Mouse (Mus musculus): ENCODE data around the gene Ank. TPM values are rescaled to one million over a fixed set of nuclear protein-coding genes. Genes with fewer than 3 reads are reported as not detected.
"Not testable (repeated sequence)": the region's sequence is repeated elsewhere in the genome, so short reads cannot be mapped to it uniquely, and the experiment has no call there.

Gene Ank
- total RNA-seq, 2 experiments from 2014 or later: 147 to 148 TPM

GRCm38 (mm10) chr15:27465391-27466005 is 979 bp upstream of the Ank start:
- DNase-seq (ENCODE audit: low spot score in 2 of 2): peak; percentile 20 to 47

GRCm38 (mm10) chr15:27467081-27467491 is 609 bp downstream of the Ank start:
- no peak for DNase-seq (ENCODE audit: low spot score in 2 of 2)

DNA sequence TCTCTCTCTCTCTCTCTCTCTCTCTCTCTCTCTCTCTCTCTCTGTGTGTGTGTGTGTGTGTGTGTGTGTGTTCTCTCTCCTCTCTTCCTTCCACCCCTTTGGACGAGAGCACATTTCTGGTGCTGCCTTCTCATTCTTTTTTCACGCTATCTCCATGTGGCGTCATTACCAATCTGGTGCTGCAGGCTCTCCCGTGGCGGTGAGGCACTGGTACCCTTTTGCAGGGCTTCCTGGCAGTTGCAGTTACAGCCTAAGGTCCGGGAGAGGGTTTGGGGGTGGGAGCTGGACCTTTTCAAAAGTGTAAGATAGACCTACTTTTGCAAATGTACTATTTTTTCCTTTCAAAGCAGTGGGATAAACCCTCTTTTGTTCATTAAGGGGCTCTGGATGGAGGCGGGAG is 1.2 kb downstream of the Ank start:
- peak in 1 of 2 experiments; percentile 48 for DNase-seq (ENCODE audit: low spot score in 2 of 2)

DNA sequence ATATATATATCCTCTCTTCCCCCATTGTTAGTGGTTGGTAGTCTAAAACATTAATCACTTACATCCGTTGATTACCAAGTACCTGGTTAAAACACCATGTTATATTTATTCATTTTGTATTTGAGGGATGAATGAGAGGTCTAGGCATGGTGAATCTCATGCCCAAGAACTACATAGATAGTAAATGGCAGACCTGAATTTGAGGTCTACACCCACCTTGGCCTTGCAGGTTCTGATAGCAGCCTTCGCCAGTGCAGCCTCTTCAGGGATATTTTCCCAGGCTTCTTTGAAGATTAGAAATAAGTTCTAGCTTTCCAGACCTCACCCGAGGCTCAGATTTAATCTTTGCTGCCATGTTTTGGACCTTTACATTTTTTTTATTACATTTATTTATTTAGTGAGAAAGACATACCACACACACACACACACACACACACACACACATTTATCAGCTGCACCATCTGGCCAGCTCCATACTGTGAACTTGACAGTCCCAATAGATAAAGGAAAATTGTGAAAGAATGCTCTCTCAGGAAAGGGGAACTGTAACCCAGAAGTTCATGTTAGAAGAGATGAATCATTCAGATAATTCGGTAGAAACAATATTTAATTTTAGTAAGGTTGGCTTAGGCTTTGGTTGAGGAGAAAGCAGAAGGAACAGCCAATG is 2.5 kb downstream of the Ank start:
- no peak for DNase-seq (ENCODE audit: low spot score in 2 of 2)

DNA sequence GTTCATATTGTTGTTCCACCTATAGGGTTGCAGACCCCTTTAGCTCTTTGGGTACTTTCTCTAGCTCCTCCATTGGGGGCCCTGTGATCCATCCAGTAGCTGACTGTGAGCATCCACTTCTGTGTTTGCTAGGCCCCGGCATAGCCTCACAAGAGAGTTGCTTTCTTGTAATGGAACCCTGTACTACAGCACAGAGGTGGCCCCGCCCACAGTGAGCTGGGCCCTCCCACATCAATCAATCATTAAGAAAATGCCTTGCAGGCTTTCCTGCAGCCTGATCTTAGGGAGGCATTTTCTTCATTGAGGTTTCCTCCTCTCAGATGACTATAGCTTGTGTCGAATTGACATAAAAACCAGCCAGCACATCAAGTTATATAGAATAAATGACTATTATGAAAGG is 3.9 kb downstream of the Ank start:
- DNase-seq (ENCODE audit: low spot score in 2 of 2): not testable (repeated sequence)

DNA sequence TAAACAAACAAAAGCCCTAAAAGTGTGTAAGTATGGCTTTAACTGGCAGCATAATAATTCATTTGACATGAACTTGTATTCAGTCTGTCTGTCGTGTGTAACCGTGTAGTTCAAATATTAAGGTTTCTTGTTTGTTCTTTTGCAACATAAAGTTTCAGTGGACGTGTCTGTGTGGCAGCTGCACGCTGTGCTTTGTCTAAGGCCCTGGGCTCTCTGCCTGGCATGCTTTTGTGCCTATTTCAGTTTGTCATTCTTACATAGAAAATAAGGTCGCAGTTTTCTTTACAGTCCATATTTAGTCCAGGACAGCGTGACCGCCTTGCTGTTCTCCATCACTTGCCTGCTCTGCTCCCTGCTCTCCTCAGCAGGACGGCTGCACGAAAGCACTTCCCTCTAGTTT is 5.8 kb downstream of the Ank start:
- DNase-seq (ENCODE audit: low spot score in 2 of 2): no peak

GRCm38 (mm10) chr15:27475988-27476387 is 9.5 kb downstream of the Ank start:
- peak in 1 of 2 experiments; percentile 56 for DNase-seq (ENCODE audit: low spot score in 2 of 2)

- no peak for DNase-seq (ENCODE audit: low spot score in 2 of 2)
Observed at GRCm38 (mm10) chr15:27476671-27477070, 10.2 kb downstream of the Ank start.

GRCm38 (mm10) chr15:27477159-27477558 is 10.7 kb downstream of the Ank start:
- DNase-seq (ENCODE audit: low spot score in 2 of 2): no peak

DNA sequence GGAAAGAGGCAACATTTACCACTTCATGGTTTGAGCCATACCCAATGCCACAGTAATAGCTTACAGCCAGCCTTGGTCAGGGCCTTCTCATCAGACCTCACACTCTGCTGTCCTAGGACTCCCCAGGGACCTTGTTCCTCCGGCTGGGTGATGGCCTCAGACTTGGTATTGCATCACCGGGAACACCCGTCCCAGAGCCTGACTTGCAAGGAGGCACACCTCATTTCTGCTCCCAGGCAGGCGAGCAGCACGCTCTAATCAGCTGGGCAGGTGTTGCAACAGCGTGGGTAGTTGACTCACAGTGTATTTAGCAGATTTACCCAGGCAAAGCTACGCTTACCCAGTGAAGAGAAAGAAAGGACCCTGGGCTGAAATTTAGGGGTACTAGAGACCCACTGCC is 11.2 kb downstream of the Ank start:
- DNase-seq (ENCODE audit: low spot score in 2 of 2): no peak

DNA sequence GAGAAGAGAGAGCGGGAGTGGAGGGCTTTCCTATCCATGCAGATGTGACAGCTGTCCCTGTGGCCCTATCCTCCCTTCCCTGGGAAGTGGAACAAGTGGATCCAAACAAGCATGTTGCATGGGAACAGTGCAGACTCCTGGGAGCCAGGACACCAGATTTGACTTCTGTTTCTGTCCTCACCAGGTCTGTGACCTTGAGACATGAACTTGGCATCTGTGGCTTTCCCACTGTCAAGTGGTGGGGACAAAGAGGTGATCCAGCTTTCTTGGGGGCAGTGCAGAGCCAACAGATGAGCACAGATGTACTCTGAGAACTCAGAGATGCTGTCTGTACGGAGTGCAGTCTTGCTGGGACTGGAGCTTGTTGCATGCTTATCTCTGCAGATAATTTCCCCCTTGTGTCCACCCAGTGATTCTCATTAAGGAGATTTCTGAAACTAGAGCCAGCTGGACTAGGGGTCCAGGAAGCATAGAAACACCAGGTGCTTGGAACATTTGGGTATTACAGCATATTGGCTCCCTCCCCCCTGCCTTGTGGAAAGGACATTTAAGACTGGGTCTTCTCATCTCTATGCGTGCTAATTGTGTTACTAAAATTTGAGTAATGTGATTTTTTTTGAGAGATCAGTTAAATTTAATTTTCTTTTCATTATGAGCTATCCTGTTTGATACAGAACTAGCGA is 14.0 kb downstream of the Ank start:
- no peak for DNase-seq (ENCODE audit: low spot score in 2 of 2)

DNA sequence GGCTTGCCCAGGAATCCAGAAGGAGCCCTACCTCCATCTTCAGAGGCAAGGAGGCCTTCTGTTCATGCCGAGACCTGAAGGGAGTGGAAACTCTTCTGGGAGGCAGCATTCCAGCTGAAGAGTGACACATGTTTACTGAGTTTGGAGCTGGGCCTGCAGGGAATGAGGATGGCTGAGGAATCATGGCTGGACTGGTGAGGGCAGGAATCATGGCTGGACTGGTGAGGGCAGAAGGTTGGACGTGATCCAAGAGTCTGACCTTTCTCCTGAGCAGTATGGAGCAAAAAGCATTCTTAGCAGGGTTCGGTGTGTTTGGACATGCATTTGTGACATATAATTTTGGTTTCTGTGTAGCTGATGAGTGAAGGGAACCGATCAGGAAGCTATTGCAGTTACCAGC is 15.5 kb downstream of the Ank start:
- no peak for DNase-seq (ENCODE audit: low spot score in 2 of 2)

GRCm38 (mm10) chr15:27483183-27483582 is 16.7 kb downstream of the Ank start:
- no peak for DNase-seq (ENCODE audit: low spot score in 2 of 2)

GRCm38 (mm10) chr15:27485567-27486278 is 19.2 kb downstream of the Ank start:
- DNase-seq (ENCODE audit: low spot score in 2 of 2): no peak

- no peak for DNase-seq (ENCODE audit: low spot score in 2 of 2)
Observed at GRCm38 (mm10) chr15:27486279-27486618, 19.8 kb downstream of the Ank start.

DNA sequence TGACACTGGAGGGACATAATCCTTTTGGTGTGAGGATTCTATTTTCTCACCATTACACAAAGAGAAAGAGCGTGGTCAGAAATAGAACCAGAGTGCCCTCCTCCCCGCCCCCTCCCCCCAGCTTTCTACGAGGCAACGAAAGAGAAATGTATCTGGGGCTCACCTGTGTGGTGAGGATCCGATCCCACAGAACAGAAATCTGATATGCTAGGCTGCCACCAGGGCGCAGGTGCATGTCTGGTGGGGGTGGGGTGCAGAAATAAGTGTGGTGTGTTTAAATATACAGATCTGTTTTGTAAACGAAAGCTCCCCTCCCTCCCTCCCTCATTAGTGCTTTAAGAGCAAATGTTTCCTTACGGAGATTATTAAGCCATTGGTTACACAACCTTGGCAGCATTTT is 20.6 kb downstream of the Ank start:
- no peak for DNase-seq (ENCODE audit: low spot score in 2 of 2)

DNA sequence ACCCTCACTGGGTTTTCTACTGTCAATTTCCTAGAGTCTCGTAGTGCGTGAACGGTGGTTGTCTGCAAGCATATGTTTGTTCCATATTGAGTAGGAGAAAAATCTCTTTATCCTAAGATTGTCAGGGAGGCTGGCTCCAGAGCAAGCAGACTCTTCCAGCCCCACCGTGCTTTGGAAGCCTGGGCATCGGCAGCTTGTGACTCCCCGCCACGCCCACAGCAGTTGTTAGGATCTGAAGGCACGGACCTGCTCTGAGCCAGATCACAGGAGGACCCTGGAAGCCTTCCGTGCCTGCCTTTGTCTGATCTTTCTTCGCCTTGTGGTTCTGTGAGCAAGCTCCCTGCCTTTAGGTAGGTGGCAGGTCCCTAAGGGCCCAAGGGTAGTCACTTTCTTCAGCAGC is 21.6 kb downstream of the Ank start:
- DNase-seq (ENCODE audit: low spot score in 2 of 2): no peak

GRCm38 (mm10) chr15:27490676-27491075 is 24.2 kb downstream of the Ank start:
- no peak for DNase-seq (ENCODE audit: low spot score in 2 of 2)

DNA sequence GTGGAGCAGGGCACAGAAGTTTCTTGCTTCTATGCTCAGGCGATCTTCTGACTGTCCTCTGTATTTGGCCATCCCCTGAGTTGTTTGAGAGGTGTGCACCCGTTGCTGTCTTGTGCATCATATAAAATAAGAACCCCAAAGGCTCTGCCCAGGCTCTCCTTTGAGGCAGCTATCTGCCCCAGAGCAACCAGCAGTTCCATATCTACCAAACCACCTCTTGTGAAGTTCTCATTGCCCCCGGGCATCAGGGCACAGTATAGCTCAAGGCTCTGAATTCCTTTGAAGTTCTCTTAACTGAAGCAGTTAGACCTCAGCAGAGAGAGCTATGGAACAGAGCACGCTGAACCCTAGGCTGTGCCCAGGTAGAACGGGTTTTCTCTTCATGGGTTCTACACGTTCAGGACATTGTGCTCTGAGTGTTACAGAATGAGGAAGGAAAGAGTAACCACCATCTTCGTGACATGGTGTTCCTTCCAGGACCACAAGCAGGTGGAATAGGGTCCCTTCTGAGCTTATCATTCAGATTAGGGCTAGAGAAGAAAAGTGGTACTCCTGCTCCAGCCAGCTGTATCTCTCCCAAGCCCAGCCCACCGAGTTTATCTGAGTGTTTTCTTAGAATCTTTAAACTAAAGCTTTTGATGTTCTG is 25.1 kb downstream of the Ank start:
- no peak for DNase-seq (ENCODE audit: low spot score in 2 of 2)

GRCm38 (mm10) chr15:27492156-27492555 is 25.7 kb downstream of the Ank start:
- DNase-seq (ENCODE audit: low spot score in 2 of 2): no peak

GRCm38 (mm10) chr15:27492734-27493133 is 26.3 kb downstream of the Ank start:
- DNase-seq (ENCODE audit: low spot score in 2 of 2): no peak

DNA sequence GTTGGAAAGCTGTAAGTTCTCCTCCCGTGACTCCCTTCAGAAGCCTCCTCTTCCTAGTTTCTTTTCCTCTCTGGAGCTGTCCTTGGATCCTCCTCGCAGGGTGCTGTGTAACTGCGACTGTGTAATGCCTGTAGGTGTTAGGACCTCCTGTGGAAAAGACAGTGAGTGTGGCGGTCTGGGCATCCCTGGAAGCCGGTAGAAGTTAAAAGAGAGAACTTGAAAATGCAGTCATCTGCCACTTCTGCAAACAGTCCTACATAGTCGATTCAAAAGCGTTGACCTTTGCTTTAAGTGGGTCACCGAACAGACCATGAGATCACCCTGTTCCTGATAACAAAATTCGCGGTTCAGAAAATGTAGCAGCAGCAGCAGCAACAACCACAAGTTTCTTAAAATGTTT is 27.0 kb downstream of the Ank start:
- DNase-seq (ENCODE audit: low spot score in 2 of 2): no peak
